Mouse (Mus musculus) c-Kit-positive CD71-positive TER-119-negative erythroid progenitor cells, embryonic 14.5 days (primary cell): ENCODE results near the gene Ier3.

Experiments
- DNase-seq: peaks from one replicate; pipeline ENCODE4 v3.0.0-alpha.2; 2013; ENCODE audit warnings: low read depth

Ier3 gene

DNA sequence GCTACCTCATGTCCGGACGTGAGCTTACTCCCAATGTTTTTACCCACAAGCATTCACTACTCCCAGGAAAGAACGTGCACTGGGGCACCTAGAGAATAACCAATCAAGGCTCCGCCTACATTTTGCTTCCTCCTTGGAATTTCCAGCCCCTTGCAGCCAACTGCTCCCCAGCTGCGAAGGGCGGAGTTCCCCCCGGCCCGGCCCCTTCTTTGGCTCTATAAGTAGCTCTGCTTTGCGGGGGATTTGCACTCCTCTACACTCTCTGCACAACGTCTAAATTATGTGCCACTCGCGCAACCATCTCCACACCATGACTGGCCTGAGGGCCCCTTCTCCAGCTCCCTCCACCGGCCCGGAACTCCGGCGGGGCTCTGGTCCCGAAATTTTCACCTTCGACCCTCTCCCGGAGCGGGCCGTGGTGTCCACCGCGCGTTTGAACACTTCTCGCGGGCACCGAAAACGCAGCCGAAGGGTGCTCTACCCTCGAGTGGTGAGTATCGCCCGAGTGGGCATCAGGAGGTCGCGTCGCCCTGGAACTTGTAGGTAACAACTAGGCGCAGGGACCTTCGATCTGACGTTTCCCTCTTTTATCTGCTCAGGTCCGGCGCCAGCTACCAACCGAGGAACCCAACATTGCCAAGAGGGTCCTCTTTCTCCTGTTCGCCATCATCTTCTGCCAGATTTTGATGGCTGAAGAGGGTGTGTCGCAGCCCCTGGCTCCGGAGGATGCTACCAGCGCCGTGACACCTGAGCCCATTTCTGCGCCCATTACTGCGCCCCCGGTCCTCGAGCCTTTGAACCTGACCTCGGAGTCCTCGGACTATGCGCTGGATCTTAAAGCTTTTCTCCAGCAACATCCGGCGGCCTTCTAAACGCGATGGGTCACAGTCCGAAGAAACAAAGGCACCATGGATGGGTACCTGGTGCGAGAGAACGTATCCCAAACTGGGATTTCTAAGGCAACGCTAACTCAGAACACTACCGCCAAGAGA lies at the start of gene Ier3:
Gene Ier3 (plus strand): TSS at position 246 of the 992 bp plus-strand sequence.
- no peak for DNase-seq

DNA sequence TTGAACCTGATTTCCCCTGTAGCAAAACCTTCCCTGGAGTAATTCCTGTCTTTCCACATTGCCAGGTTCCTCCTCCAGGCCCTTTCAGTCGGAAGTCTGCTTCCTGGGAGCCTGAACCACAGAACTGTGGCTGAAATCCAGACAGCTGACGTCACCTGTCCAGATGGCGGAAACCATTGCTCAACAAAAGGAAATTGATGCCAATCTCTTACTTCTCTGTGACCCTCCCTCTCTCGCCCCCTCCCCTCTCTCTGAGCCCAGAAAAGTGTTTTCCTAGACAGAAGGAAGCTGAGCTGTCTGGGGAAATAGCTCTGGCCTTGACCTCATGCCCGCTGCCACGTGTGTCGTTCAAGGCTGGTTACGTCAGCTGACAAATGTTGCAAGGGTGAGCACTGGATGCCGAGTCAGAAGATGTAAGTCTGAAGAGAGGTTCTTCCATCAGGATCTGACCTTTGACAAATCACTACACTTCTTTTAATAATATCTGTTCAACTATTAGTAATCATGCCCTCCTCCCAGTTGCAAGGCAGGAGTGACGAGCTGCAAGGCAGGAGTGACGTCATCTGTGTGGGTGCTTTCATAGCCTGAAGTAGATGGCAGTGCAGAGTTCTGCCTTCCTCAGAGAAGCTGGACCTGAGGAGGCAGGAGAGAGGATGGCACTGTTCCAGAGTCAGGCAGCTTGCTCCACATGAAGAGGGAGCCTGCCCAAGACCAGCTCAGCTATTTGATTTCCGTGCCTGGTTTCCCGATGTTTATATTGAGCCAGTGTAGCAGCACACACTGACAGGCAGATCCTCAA lies 44.5 kb upstream of the Ier3 start:
- no peak for DNase-seq

DNA sequence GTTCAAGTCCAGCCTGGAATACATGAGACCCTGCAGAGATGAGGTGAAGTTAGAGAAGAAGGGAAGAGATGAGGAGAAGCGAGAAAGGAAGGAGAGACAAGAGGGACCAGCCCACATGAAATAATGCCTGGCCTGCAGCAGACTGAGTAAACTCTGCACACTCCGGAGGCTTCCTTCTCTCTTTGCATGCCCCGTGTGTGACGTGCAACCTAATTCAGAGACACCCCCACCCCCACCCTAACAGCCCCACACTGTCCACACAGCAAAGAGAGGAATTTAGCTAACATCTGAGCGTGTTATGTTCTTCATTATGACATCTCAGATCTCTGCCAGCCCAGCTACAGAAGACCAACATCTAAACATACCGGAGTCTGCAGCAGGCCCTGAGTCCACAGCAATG lies 42.5 kb upstream of the Ier3 start:
- no peak for DNase-seq

DNA sequence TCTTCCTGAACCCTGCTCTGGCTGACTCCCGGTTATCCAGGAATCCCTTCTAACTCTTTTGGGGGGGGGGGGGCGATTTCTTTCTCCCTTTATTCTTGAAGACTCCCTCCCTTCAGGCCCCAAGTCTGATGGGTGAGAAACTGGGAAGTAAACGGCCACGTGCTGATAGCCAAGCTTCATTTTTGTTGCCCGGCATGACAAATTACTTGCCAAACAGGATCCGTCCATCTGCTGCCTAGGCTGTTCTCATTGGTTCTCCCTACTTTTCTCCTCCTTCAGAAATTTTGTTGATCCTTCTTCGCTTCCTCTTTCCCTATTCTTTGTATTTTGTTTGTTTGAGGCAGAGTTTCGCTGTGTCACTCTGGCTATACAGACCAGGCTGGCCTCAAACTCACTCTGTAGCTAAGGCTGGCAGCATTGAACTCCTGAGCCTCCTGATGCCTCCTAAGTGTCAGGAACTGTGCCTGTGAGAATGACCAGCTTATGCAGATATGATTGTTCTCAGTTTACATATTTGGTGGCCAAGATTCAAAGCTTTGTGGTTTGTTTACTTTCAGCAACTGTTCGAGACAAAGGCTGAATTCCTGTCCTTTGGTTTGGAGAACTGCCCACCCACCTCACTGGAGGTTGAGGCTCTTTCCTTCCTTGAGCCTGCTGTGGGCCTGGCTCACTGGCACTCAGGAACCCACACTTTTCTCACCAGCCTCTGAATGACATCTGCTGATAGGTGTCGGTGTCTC lies 41.8 kb upstream of the Ier3 start:
- no peak for DNase-seq

DNA sequence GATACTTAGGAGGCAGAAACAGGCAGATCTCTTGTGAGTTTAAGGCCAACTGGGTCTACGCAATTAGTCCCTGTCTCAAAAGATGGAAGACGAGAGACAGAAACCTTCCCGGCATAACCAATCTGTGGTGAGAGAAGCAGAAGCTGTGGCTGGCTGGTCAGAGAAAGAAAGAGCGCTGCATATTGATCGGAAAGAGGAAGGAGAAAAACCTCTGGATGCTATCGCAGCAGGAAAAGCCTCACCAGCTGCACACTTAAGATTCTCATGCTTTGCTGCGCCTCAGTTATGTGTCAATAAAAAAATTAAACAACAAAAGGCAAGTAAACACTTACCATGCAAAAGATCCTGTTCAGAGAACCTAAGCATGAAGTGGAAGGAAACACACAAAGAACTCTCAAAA lies 41.1 kb upstream of the Ier3 start:
- DNase-seq: no peak

DNA sequence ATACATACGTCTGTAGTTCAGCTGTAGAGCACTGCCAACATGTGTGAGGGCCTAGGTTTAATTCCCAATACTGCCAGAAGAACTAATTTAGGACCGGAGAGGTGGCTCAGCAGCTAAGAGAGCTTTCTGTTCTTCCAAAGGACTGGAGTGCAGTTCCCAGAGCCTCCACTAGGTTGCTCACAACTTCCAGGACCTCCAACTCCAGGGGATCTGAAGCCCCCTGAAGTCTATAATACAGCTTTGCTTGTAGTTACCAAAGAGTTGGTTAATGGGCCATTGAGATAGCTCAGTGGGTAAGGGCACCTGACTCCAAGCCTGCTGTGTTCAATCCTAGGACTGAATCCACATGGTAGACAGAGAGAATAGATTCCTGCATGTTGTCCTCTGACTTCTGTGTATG lies 39.1 kb upstream of the Ier3 start:
- no peak for DNase-seq

DNA sequence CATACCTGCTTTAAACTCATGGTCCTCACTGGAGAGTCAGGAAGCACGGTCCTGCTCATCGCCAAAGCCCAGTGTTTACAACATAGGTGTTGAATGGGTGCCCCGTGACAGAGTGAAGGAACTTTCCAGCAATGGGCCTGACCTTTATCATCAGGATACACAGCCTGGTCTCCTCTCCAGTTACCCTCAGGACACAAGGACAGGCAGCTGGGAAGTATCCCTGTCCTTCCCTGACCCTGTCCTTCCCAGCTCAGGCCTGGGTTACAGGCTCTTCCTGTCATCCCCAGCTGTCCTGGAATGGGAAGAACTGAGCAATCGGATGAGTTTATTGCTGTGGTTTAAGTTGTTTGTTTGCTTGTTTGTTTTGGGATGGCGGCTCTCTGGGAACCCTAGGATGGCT lies 38.6 kb upstream of the Ier3 start:
- DNase-seq: no peak

DNA sequence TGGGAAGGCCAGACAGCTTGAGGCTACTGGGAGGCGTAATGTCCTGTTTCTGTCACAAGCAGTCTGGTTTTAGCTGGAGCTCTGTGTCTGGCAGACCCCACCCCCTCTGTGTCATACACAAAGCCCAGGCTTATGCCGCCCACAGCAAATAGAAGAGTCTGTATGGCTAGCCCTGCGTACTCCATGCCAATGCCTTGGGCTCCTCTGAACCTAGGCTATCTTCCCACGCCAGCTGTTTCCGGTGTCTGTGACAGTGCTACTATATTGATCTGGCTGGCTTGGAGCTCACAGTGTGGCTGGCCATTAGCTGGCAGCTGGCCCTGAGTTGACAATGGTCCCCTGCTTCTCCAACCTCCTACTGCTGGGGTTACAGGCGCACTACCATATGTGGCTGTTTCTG lies 37.5 kb upstream of the Ier3 start:
- DNase-seq: no peak

DNA sequence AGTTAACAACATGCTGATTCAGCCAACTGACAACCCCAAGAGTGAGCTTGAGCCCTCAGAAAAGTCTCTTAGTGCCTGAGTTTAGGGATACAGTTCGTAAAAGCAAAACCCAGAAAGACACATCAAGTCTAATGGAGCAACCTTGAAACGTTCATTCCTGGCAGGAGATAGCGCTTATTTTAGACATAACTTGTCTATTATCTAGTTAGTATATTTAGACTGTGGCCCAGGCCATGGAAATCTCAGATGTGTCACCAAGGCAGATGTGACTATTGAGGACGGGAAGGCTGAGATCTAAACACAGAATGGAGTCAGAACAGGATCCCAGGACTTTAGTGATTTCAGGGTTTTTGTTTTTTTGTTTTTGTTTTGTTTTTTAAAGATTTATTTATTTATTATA lies 36.3 kb upstream of the Ier3 start:
- DNase-seq: no peak

DNA sequence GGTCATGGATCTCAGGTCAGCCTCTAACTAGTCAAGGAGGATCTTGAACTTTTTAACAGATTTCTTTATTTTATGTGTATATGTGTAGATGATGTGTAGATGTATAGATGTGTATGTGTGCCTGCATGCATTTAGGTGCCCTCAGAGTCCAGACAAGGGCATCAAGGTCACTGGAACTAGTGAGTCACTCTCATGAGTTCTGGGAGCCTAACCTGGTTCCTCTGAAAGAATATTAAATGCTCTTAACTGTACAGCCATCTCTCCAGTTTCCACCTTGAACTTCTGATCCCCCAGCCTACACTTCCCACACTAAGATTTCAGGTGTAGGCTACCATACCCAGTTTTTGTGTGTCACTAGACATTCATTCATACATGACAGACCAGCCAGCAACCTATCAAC lies 34.0 kb upstream of the Ier3 start:
- DNase-seq: no peak

DNA sequence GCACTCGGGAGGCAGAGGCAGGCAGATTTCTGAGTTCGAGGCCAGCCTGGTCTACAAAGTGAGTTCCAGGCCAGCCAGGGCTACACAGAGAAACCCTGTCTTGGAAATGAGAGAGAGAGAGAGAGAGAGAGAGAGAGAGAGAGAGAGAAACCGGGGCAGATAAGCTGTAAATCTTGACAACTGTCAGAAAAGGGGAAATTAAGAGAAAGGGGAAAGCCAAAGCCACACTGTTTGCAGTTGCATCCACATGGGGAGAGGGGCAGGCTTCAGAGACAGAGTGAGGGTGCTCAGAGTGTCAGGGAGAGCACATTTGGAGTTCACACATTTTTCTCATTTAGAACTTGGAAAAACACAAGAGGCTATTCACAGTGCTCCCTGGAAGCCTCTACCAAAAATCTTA lies 33.5 kb upstream of the Ier3 start:
- DNase-seq: no peak

DNA sequence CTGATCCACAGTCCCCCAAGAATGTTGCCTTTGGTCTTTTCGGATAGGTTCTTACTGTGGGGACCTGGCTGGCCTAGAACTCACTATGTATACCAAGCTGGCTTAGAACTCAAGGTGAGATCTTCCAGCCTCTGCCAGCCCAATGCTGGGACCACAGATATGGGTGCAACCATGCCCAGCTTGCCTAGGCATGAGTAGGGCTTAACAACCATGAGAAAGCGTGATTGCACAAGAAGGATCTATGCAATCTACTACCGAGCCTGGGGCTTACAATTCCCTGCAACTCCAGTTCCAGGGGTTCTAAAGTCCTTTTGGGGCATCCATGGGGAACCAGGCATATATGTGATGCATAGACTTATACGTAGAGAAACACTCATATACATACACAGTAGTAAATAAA lies 30.6 kb upstream of the Ier3 start:
- DNase-seq: no peak

DNA sequence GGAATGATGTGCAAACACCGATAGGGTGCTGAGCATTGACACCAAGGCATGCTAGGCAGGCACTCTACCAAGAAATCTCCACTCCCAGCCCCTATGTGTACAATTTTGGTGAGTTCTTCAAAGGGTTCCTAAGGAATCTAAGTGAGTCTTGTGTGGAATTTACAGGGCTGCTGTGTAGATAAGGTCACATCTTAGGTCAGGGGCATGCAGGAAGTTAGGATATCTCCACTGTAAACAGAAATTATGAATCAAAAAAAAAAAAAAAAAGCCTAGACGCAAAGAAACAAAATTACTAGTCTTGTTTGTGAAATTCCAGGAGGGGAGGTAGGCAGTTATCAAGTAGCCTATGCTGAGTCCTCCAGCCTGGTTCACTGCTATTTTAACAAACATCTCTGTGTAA lies 28.6 kb upstream of the Ier3 start:
- DNase-seq: no peak

DNA sequence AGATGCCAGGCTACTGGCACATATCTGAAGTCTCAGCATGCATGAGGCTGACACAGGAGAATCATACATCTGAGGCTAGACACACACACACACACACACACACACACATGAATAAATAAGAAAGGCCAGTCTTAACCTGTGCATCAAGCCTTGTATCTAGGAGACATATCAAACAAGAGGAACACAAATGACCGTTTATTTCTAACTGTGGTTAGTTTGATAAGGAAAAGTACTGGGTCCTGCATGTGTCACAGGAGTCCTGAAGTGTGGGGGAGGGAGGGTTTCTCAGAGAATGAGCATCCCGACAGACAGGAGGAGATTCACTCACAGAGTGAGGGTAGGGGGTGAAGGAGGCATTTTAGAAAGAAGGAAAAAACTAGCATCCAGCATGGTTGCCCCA lies 26.4 kb upstream of the Ier3 start:
- DNase-seq: no peak

DNA sequence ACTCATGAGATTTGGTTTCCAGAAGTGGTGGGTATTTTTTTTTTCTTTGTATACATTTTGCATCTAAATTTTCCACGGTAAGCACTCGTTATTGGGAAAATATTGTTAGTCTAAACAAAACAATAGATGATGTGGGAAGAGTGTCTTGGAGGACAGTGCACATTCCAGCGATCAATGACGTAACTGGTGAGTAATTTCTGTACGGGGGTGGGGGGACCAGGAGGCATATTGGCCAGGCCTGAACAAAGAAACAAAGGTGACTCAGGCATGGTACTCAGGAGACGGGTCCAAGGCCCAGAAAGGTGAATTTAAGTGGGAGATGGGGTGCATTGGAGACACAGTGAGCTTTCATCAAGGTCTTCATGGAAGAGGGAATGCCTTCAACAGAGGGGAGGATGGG lies 25.8 kb upstream of the Ier3 start:
- no peak for DNase-seq

DNA sequence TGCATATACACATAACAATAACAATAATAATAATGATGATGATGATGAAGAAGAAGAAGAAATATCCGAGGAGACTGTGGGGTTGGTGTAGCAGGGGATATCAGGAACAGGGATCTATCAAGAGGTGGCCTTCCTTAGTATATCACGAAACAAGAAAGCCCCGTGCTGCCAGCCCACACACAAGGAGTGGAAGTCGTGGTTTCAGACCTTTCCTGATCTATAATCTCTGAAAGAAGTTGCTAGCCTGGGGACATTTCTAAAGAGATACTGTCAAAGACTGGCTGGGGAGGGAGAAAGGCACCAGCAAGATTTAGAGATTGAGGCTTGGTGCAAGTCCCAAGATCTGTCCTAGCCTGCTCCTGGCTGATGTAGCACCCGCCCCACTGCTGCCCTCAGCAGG lies 24.6 kb upstream of the Ier3 start:
- no peak for DNase-seq

DNA sequence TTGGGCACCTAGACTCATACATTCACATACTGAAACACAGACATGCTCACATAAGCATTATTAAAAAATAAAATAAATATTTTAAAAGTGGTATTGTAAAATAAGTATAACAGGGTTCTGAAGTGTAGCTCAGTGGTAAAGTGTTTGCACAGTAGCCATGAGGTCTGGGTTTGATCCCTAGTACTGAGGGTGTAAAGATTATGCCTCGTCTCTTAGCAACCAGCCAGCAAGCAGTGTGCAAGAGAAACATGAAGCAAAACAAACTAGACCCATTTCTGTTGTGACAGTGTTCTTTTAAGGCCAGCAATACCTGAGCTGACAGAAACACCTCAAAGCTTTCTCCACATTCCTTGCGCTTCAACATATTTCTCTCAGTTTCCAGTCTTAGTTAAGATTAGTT lies 20.6 kb upstream of the Ier3 start:
- DNase-seq: no peak

DNA sequence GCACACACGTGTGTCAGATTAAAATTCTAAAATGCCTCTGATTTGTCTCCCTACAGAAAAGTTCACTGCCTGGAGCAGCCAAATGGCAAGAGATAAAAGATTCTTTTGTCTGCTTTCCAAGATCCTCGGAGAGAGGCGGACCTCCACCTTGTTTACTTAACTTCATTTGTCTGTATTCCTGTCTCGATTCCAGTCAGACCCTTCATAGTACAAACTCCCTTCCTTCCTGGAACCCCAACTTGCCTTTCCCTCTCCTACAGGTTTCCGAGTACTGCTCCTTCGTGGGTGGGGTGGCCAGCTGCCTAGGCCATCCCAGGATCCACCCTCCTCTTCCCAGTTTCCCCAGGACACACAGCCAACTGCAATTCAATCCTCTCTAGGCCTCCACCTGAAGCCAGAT lies 18.5 kb upstream of the Ier3 start:
- DNase-seq: no peak

DNA sequence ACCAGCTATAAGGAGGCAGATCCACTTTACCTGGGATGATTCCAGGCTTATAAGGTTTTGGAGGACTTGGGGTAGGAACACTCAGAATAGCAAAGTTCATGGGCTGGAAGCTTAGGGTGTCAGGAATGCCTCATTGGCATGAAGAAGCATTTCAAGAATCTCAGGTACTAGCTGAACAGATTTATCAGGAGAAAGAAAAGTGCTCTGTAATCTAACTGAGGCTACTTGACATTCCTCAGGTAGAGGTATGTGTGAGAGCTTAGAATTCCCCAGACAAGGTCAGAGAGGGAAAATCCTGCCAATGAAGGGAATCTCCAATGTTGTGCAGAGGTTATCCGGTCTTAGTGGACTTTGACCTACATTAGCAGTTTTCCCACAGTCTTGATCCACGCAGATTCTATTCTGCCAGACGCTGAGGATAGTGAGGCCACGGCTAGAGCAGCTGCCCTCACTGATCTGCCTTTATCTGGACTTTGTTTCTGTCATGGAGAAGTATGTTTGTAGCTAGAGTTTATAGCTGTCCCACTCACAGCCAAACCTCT lies 17.6 kb upstream of the Ier3 start:
- no peak for DNase-seq

DNA sequence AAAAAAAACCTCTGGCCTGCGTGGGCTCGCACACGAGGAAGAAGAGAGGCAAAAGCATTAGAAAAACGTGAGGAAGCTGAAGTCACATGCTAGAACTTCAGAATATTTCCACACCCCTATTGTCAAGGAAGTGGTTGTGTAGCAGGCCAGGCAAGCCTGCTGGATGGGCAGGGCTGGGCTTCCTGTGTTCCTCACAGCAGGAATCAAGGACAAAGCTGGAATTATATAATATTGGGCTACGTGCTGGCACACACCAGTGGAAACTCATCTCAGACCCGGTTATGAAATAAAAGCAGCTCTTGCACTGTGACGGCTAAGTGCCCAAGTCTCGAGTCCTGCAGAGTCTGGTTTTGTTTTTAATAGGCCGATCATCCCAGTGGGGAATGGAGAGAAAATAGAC lies 13.4 kb upstream of the Ier3 start:
- DNase-seq: no peak

DNA sequence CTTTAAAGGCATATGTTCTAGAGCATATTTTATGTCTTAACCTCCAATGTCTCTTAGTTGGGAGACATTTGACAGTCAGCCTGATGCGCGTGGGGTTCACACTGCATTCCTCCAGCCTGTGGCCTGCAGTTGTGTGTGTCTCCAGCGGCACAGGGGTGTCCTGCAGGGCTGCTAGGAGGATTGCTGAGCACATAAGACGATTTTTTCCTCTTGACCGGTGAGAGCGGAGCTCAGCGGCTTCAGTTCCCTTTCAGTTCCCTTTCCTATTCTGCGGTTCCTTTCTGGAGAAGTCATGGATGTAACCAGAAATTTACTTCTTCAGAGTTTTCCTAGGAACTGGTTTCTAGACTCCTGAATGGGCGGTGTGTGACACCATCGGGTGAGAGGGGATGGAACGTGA lies 12.1 kb upstream of the Ier3 start:
- DNase-seq: no peak

DNA sequence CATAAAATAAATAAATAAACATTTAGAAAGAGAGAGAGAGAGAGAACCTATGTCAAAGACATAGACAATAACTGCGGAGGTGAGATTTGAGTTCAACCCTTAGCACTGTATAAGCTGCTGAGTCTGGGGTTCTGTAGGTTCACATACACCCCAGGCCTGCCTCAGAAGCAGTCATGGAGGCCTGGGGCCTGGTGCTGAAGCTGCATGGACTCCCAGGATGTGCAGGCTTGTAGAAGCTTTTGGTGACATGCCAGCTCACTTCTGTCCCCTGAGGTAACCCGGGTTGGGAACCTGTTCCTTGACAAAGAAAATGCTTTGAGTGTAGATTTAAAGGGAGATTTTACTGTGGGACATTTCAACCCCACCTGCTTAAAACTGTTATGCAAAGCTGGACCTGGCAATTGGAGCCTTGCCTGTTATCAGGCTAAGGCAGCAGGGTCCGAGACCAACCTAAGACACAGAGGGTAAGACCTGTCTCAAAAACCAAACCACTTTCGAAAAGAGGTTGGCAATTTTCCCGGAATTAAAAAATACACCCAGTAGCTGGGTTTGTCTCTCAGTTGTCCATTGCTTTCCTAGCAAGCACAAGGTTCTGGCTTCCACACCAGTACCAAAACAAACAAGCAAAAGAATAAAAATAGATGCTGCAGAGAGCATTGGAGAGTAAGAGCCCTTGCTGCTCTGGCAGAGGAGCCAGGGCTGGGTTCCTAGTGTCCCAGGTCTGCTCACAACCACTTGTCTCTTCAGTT lies 10.4 kb upstream of the Ier3 start:
- no peak for DNase-seq
